Mouse (Mus musculus): Measurements from ENCODE around the gene Col8a2.

- no peak for TF ChIP-seq ETS1 (conservative IDR thresholded peaks at IDR 0.05; ENCODE audit: low read depth, low read length)
- no peak for TF ChIP-seq POLR2AphosphoS2 (IDR thresholded peaks at IDR 0.05; ENCODE audit: low read depth, low read length)
- no peak for TF ChIP-seq USF1 (IDR thresholded peaks at IDR 0.05; ENCODE audit: low read depth, low read length)
- TF ChIP-seq MYC (IDR thresholded peaks at IDR 0.05; ENCODE audit: low read depth, low read length): no peak
- no peak for TF ChIP-seq POLR2A (IDR thresholded peaks at IDR 0.05; ENCODE audit: low read depth, low read length)
- no peak for TF ChIP-seq IRF4 (IDR thresholded peaks at IDR 0.05; ENCODE audit: low read depth, low read length)
- no peak for TF ChIP-seq ZNF384 (IDR thresholded peaks at IDR 0.05; ENCODE audit: low read depth, low read length)
- TF ChIP-seq HCFC1 (IDR thresholded peaks at IDR 0.05; ENCODE audit: low read depth, low read length): no peak
- TF ChIP-seq GABPA (IDR thresholded peaks at IDR 0.05; ENCODE audit: insufficient replicate concordance, low read depth, low read length): no peak
- TF ChIP-seq USF2 (conservative IDR thresholded peaks at IDR 0.05; ENCODE audit: low read depth, low read length): no peak
- no peak for TF ChIP-seq CTCF (conservative IDR thresholded peaks at IDR 0.05 in 1 of 2, IDR thresholded peaks at IDR 0.05 in 1 of 2; ENCODE audit: low read depth in 2 of 2, low read length in 2 of 2)
- no peak for TF ChIP-seq EP300 (IDR thresholded peaks at IDR 0.05; ENCODE audit: low read length)
- no peak for TF ChIP-seq ELF1 (IDR thresholded peaks at IDR 0.05; ENCODE audit: low read depth, low read length)
Measured at GRCm38 (mm10) chr4:126281706-126282105, 4.9 kb upstream of the Col8a2 start.

Data from CH12.LX (cell line).